Mouse (Mus musculus): ENCODE measurements at regions not wholly inside any gene's neighbourhood (a gene's known extent, or its start where the extent isn't known, plus 50 kb on each side); places are given as distances from the start of the nearest gene placed in this dataset.
A peak's percentile ranks its signal among the peaks of the same experiment; 100 is the strongest.
"Not testable (repeated sequence)": the region's sequence is repeated elsewhere in the genome, so short reads cannot be mapped to it uniquely, and the experiment has no call there.

GRCm38 (mm10) chr10:111624624-111625023, 118.5 kb downstream of the Phlda1 start:
- H3K9me3 ChIP-seq (ENCODE audit: low read length) = no peaks in the 10 kb centered on the region
- H3K27me3 ChIP-seq (ENCODE audit: insufficient read depth, low read length) = no peaks in the 10 kb centered on the region
- no peak overlapping the region for H3K4me3 ChIP-seq (ENCODE audit: low read length)
- 49% methylated on average over 7 of the region's 7 CpGs for WGBS
- H3K36me3 ChIP-seq (ENCODE audit: insufficient read depth, low read length) = no peaks in the 10 kb centered on the region
- no peak for ATAC-seq (ENCODE audit: low FRiP score, low TSS enrichment)
- H3K27ac ChIP-seq (ENCODE audit: low read length) = no peak overlapping the region
- no peak overlapping the region for H3K4me2 ChIP-seq (replicated peaks; ENCODE audit: low read depth, low read length)
- no peaks in the 10 kb centered on the region for H3K4me1 ChIP-seq (ENCODE audit: insufficient read depth, low read length)
- no peak overlapping the region for H3K9ac ChIP-seq (replicated peaks; ENCODE audit: low read length)

GRCm38 (mm10) chr10:111625573-111625972, 119.5 kb downstream of the Phlda1 start:
- H3K4me2 ChIP-seq (replicated peaks; ENCODE audit: low read depth, low read length) = no peak overlapping the region
- ATAC-seq (ENCODE audit: low FRiP score, low TSS enrichment) = no peak
- H3K4me1 ChIP-seq (ENCODE audit: insufficient read depth, low read length) = no peaks in the 10 kb centered on the region
- no peak overlapping the region for H3K9ac ChIP-seq (replicated peaks; ENCODE audit: low read length)
- H3K27ac ChIP-seq (ENCODE audit: low read length) = no peak overlapping the region
- 94% methylated on average over 11 of the region's 11 CpGs for WGBS
- no peak overlapping the region for H3K4me3 ChIP-seq (ENCODE audit: low read length)
- no peaks in the 10 kb centered on the region for H3K36me3 ChIP-seq (ENCODE audit: insufficient read depth, low read length)
- H3K9me3 ChIP-seq (ENCODE audit: low read length) = no peaks in the 10 kb centered on the region
- H3K27me3 ChIP-seq (ENCODE audit: insufficient read depth, low read length) = no peaks in the 10 kb centered on the region

DNA sequence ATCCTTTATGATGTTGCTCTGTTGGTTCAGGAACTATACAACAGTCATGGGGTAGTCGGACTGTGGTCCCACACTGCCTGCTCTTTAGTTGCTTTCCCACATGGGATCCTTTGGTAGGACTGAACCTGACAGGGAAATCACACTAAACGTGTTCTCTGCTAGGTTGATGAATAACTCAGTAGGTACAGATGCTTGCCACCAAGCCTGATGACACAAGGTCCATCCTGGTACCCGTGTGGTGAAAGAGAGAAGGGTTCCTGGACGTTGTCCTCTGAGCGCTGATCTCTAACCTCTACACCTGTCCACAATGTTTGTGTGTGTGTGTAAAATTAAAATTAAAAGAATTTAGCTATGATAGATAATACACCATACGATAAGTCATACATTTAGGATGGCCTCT, 119.9 kb downstream of the Phlda1 start:
- no peaks in the 10 kb centered on the region for H3K9me3 ChIP-seq (ENCODE audit: low read length)
- no peak overlapping the region for H3K4me3 ChIP-seq (ENCODE audit: low read length)
- H3K4me1 ChIP-seq (ENCODE audit: insufficient read depth, low read length) = no peaks in the 10 kb centered on the region
- H3K27ac ChIP-seq (ENCODE audit: low read length) = no peak overlapping the region
- no peaks in the 10 kb centered on the region for H3K36me3 ChIP-seq (ENCODE audit: insufficient read depth, low read length)
- ATAC-seq (ENCODE audit: low FRiP score, low TSS enrichment) = no peak
- H3K27me3 ChIP-seq (ENCODE audit: insufficient read depth, low read length) = no peaks in the 10 kb centered on the region
- WGBS = 89% methylated on average over 6 of the region's 6 CpGs
- no peak overlapping the region for H3K9ac ChIP-seq (replicated peaks; ENCODE audit: low read length)
- no peak overlapping the region for H3K4me2 ChIP-seq (replicated peaks; ENCODE audit: low read depth, low read length)

- Histone ChIP-seq H3K27me3 (ENCODE audit: insufficient read depth, low read length) (no peaks in the 10 kb centered on the region), H3K9ac (replicated peaks; ENCODE audit: low read length) (no peak overlapping the region), H3K4me2 (replicated peaks; ENCODE audit: low read depth, low read length) (no peak overlapping the region), H3K4me3 (ENCODE audit: low read length) (no peak overlapping the region), H3K4me1 (ENCODE audit: insufficient read depth, low read length) (no peaks in the 10 kb centered on the region), H3K36me3 (ENCODE audit: insufficient read depth, low read length) (no peaks in the 10 kb centered on the region), H3K27ac (ENCODE audit: low read length) (no peak overlapping the region), H3K9me3 (ENCODE audit: low read length) (0 out of 2 replicates have a peak, but pooled peaks cover 6% of the 10 kb centered on the region)
- WGBS = 70% methylated on average over 14 of the region's 14 CpGs
- no peak for ATAC-seq (ENCODE audit: low FRiP score, low TSS enrichment)
Observed at GRCm38 (mm10) chr10:111636283-111636682, 130.2 kb downstream of the Phlda1 start.

GRCm38 (mm10) chr10:111637084-111637735, 131.1 kb downstream of the Phlda1 start:
- no peaks in the 10 kb centered on the region for H3K4me1 ChIP-seq (ENCODE audit: insufficient read depth, low read length)
- H3K9me3 ChIP-seq (ENCODE audit: low read length) = 0 out of 2 replicates have a peak, but pooled peaks cover 6% of the 10 kb centered on the region
- no peaks in the 10 kb centered on the region for H3K27me3 ChIP-seq (ENCODE audit: insufficient read depth, low read length)
- no peak overlapping the region for H3K4me3 ChIP-seq (ENCODE audit: low read length)
- no peak overlapping the region for H3K9ac ChIP-seq (replicated peaks; ENCODE audit: low read length)
- ATAC-seq (ENCODE audit: low FRiP score, low TSS enrichment) = no peak
- H3K27ac ChIP-seq (ENCODE audit: low read length) = no peak overlapping the region
- H3K36me3 ChIP-seq (ENCODE audit: insufficient read depth, low read length) = no peaks in the 10 kb centered on the region
- no peak overlapping the region for H3K4me2 ChIP-seq (replicated peaks; ENCODE audit: low read depth, low read length)
- 74% methylated on average over 12 of the region's 12 CpGs for WGBS

GRCm38 (mm10) chr10:111639866-111640265, 133.8 kb downstream of the Phlda1 start:
- no peak for ATAC-seq (ENCODE audit: low FRiP score, low TSS enrichment)
- Histone ChIP-seq H3K9me3 (ENCODE audit: low read length) (0 out of 2 replicates have a peak, but pooled peaks cover 6% of the 10 kb centered on the region), H3K4me2 (replicated peaks; ENCODE audit: low read depth, low read length) (no peak overlapping the region), H3K4me3 (ENCODE audit: low read length) (no peak overlapping the region), H3K9ac (replicated peaks; ENCODE audit: low read length) (no peak overlapping the region), H3K27me3 (ENCODE audit: insufficient read depth, low read length) (no peaks in the 10 kb centered on the region), H3K36me3 (ENCODE audit: insufficient read depth, low read length) (no peaks in the 10 kb centered on the region), H3K4me1 (ENCODE audit: insufficient read depth, low read length) (no peaks in the 10 kb centered on the region), H3K27ac (ENCODE audit: low read length) (no peak overlapping the region)
- WGBS = 87% methylated on average over 7 of the region's 7 CpGs

- no peak for ATAC-seq (ENCODE audit: low FRiP score, low TSS enrichment)
- Histone ChIP-seq H3K36me3 (ENCODE audit: insufficient read depth, low read length) (no peaks in the 10 kb centered on the region), H3K27ac (ENCODE audit: low read length) (no peak overlapping the region), H3K4me1 (ENCODE audit: insufficient read depth, low read length) (no peaks in the 10 kb centered on the region), H3K4me3 (ENCODE audit: low read length) (no peak overlapping the region), H3K4me2 (replicated peaks; ENCODE audit: low read depth, low read length) (no peak overlapping the region), H3K9ac (replicated peaks; ENCODE audit: low read length) (no peak overlapping the region), H3K9me3 (ENCODE audit: low read length) (no peaks in the 10 kb centered on the region), H3K27me3 (ENCODE audit: insufficient read depth, low read length) (no peaks in the 10 kb centered on the region)
- 87% methylated on average over 2 of the region's 2 CpGs for WGBS
Observed at GRCm38 (mm10) chr10:111642683-111643082, 136.6 kb downstream of the Phlda1 start.

- H3K9me3 ChIP-seq (ENCODE audit: low read length); ATAC-seq (ENCODE audit: low FRiP score, low TSS enrichment); H3K36me3 ChIP-seq (ENCODE audit: insufficient read depth, low read length); H3K4me2 ChIP-seq (replicated peaks; ENCODE audit: low read depth, low read length); H3K4me3 ChIP-seq (ENCODE audit: low read length); H3K27me3 ChIP-seq (ENCODE audit: insufficient read depth, low read length); H3K27ac ChIP-seq (ENCODE audit: low read length); H3K4me1 ChIP-seq (ENCODE audit: insufficient read depth, low read length); H3K9ac ChIP-seq (replicated peaks; ENCODE audit: low read length): not testable (repeated sequence)
- WGBS = 55% methylated on average over 2 of the region's 2 CpGs
Observed at GRCm38 (mm10) chr10:111653773-111654172, 147.7 kb downstream of the Phlda1 start.

- Histone ChIP-seq H3K36me3 (ENCODE audit: insufficient read depth, low read length) (no peaks in the 10 kb centered on the region), H3K9me3 (ENCODE audit: low read length) (no peaks in the 10 kb centered on the region), H3K4me3 (ENCODE audit: low read length) (no peak overlapping the region), H3K4me1 (ENCODE audit: insufficient read depth, low read length) (peaks cover 3% of the 10 kb centered on the region; the same call in 1 of the 2 replicates), H3K27ac (ENCODE audit: low read length) (0 out of 2 replicates have a peak overlapping the region, but pooled peaks have one; percentile 14), H3K4me2 (replicated peaks; ENCODE audit: low read depth, low read length) (no peak overlapping the region), H3K9ac (replicated peaks; ENCODE audit: low read length) (no peak overlapping the region), H3K27me3 (ENCODE audit: insufficient read depth, low read length) (no peaks in the 10 kb centered on the region)
- 62% methylated on average over 22 of the region's 22 CpGs for WGBS
- ATAC-seq (ENCODE audit: low FRiP score, low TSS enrichment) = no peak
Observed at GRCm38 (mm10) chr10:111654364-111655226, 148.5 kb downstream of the Phlda1 start.

DNA sequence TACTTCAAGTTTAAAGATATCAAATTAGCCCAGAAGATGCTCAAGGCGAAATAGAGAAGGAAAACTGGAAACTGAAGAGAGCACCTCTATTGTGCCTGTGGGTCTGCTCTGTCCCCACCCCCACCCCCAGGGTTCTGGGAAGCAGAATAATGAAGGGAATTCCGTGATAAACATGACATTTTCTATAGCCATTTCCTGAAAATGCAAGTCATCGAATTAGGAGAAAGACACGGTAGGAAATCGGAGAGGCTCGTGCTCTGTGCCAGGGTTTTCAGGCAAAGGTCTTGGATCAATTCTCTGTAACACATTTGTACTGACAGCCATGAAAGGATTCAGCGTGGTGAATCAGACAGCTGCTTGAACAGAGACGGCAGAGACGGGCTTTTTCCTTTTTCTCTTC, 152.7 kb downstream of the Phlda1 start:
- peak overlapping the region; percentile 29; the same call in 1 of the 2 replicates for H3K4me2 ChIP-seq (replicated peaks; ENCODE audit: low read depth, low read length)
- H3K4me1 ChIP-seq (ENCODE audit: insufficient read depth, low read length) = 0 out of 2 replicates have a peak, but pooled peaks cover 3% of the 10 kb centered on the region
- WGBS = 31% methylated on average over 9 of the region's 9 CpGs
- H3K36me3 ChIP-seq (ENCODE audit: insufficient read depth, low read length) = no peaks in the 10 kb centered on the region
- no peak overlapping the region for H3K27ac ChIP-seq (ENCODE audit: low read length)
- no peaks in the 10 kb centered on the region for H3K27me3 ChIP-seq (ENCODE audit: insufficient read depth, low read length)
- H3K9ac ChIP-seq (replicated peaks; ENCODE audit: low read length) = no peak overlapping the region
- H3K9me3 ChIP-seq (ENCODE audit: low read length) = no peaks in the 10 kb centered on the region
- no peak overlapping the region for H3K4me3 ChIP-seq (ENCODE audit: low read length)
- ATAC-seq (ENCODE audit: low FRiP score, low TSS enrichment) = peak; percentile 55; the same call in 1 of the 2 replicates

Data from kidney, embryonic 16.5 days (tissue).